Mouse (Mus musculus) CH12.LX (cell line): ENCODE data around the gene Rrp1. TPM values are rescaled to one million over a fixed set of nuclear protein-coding genes. Genes with fewer than 3 reads are reported as not detected.

Experiments used
- DNase-seq: peaks from one replicate; pipeline ENCODE4 v3.0.0-alpha.2; 2013; ENCODE audit errors: extremely low read depth
- H3K27ac ChIP-seq: 2 replicates; pipeline ENCODE4 v1.5.1; 2012; ENCODE audit warnings: low read depth, mild to moderate bottlenecking, control low read depth, moderate library complexity; ENCODE audit not compliant: insufficient read depth
- H3K27me3 ChIP-seq: replicated peaks from 2 replicates; pipeline ENCODE3; 2012; ENCODE audit warnings: inconsistent platforms
- H3K36me3 ChIP-seq, 2 experiments: replicated peaks in 1 of 2; 2 replicates each; pipeline versions ENCODE3 to v1.6.1; 2012; ENCODE audit warnings: inconsistent platforms in 1 of 2, low read length in 1 of 2, mild to moderate bottlenecking in 1 of 2, mixed read lengths in 1 of 2, moderate library complexity in 1 of 2; ENCODE audit not compliant: control insufficient read depth in 1 of 2, insufficient read depth in 1 of 2
- H3K4me1 ChIP-seq, 2 experiments: 2 replicates each; pipeline ENCODE4 v1.6.1; 2012; ENCODE audit warnings: inconsistent platforms in 1 of 2, moderate library complexity in 1 of 2; ENCODE audit not compliant: insufficient read depth in 2 of 2, control insufficient read depth in 1 of 2
- H3K4me2 ChIP-seq: 2 replicates; pipeline ENCODE4 v1.6.1; 2012; ENCODE audit warnings: low read depth, mild to moderate bottlenecking, control low read depth; ENCODE audit not compliant: poor library complexity, insufficient read depth, severe bottlenecking
- H3K4me3 ChIP-seq, 3 experiments: fragments of 150-350 bp in 1 of 3; sonication (generic) in 1 of 3; replicated peaks in 1 of 3; 2 replicates each; pipeline versions ENCODE3 to v1.5.1; 2011 to 2012; ENCODE audit warnings: low read depth in 2 of 3, low read length in 2 of 3, mild to moderate bottlenecking in 2 of 3, moderate library complexity in 2 of 3, control low read depth in 1 of 3, improper control_type of control experiment in 1 of 3, inconsistent platforms in 1 of 3, mixed read lengths in 1 of 3; ENCODE audit not compliant: poor library complexity in 1 of 3
- H3K79me2 ChIP-seq: replicated peaks from 2 replicates; pipeline ENCODE4 v1.6.1; 2012; ENCODE audit warnings: mild to moderate bottlenecking, moderate library complexity; ENCODE audit not compliant: control insufficient read depth, poor library complexity, insufficient read depth, severe bottlenecking; ENCODE audit errors: extremely low read depth
- H3K9ac ChIP-seq: 2 replicates; pipeline ENCODE4 v1.6.1; 2012; ENCODE audit warnings: low read depth, mild to moderate bottlenecking, control low read depth, moderate library complexity; ENCODE audit not compliant: insufficient read depth
- H3K9me3 ChIP-seq: replicated peaks from 2 replicates; pipeline ENCODE3; 2012; ENCODE audit warnings: low read length, inconsistent platforms, mixed read lengths
- BHLHE40 ChIP-seq: IDR thresholded peaks from 2 replicates; pipeline ENCODE4 v1.6.1; 2011; ENCODE audit warnings: mild to moderate bottlenecking, low read depth, low read length, improper control_type of control experiment
- CHD2 ChIP-seq: IDR thresholded peaks from 2 replicates; pipeline ENCODE4 v1.6.1; 2011; ENCODE audit warnings: low read length, improper control_type of control experiment
- CTCF ChIP-seq, 2 experiments: IDR thresholded peaks in 1 of 2; conservative IDR thresholded peaks in 1 of 2; 2 replicates each; pipeline ENCODE4 v1.5.1; 2011 to 2012; ENCODE audit warnings: low read depth in 2 of 2, low read length in 2 of 2, improper control_type of control experiment in 1 of 2, inconsistent platforms in 1 of 2, mild to moderate bottlenecking in 1 of 2, moderate library complexity in 1 of 2
- E2F4 ChIP-seq: IDR thresholded peaks from 2 replicates; pipeline ENCODE4 v1.6.1; 2011; ENCODE audit warnings: low read depth, low read length, improper control_type of control experiment; ENCODE audit not compliant: insufficient replicate concordance
- EP300 ChIP-seq: IDR thresholded peaks from 2 replicates; pipeline ENCODE4 v1.6.1; 2011; ENCODE audit warnings: low read length, improper control_type of control experiment
- HCFC1 ChIP-seq: IDR thresholded peaks from 2 replicates; pipeline ENCODE4 v1.6.1; 2012; ENCODE audit warnings: low read depth, mild to moderate bottlenecking, inconsistent platforms, low read length, improper control_type of control experiment
- IRF4 ChIP-seq: IDR thresholded peaks from 2 replicates; pipeline ENCODE4 v1.6.1; 2014; ENCODE audit warnings: low read depth, mild to moderate bottlenecking, inconsistent platforms, low read length, improper control_type of control experiment
- JUN ChIP-seq: IDR thresholded peaks from 2 replicates; pipeline ENCODE4 v1.6.1; 2011; ENCODE audit warnings: low read depth, mild to moderate bottlenecking, low read length, improper control_type of control experiment, moderate library complexity; ENCODE audit not compliant: insufficient read depth
- JUND ChIP-seq: conservative IDR thresholded peaks from 2 replicates; pipeline ENCODE4 v1.6.1; 2011; ENCODE audit warnings: low read depth, low read length, improper control_type of control experiment
- KAT2A ChIP-seq: IDR thresholded peaks from 2 replicates; pipeline ENCODE4 v1.6.1; 2012; ENCODE audit warnings: low read length, improper control_type of control experiment, inconsistent platforms; ENCODE audit not compliant: insufficient replicate concordance
- MAFK ChIP-seq: IDR thresholded peaks from 2 replicates; pipeline ENCODE4 v1.6.1; 2011; ENCODE audit warnings: low read length, improper control_type of control experiment; ENCODE audit not compliant: insufficient replicate concordance
- MEF2A ChIP-seq: IDR thresholded peaks from 2 replicates; pipeline ENCODE4 v1.6.1; 2014; ENCODE audit warnings: low read depth, mild to moderate bottlenecking, inconsistent platforms, low read length, improper control_type of control experiment, borderline replicate concordance
- NELFE ChIP-seq: IDR thresholded peaks from 2 replicates; pipeline ENCODE4 v1.6.1; 2011; ENCODE audit warnings: low read depth, low read length, improper control_type of control experiment
- NRF1 ChIP-seq: IDR thresholded peaks from 2 replicates; pipeline ENCODE4 v1.6.1; 2014; ENCODE audit warnings: low read depth, mild to moderate bottlenecking, inconsistent platforms, low read length, improper control_type of control experiment, moderate library complexity
- POLR2A ChIP-seq: IDR thresholded peaks from 2 replicates; pipeline ENCODE4 v1.6.1; 2011; ENCODE audit warnings: low read depth, mild to moderate bottlenecking, improper control_type of control experiment, low read length
- POLR2AphosphoS2 ChIP-seq: IDR thresholded peaks from 2 replicates; pipeline ENCODE4 v1.6.1; 2011; ENCODE audit warnings: low read depth, low read length, improper control_type of control experiment
- RAD21 ChIP-seq: IDR thresholded peaks from 2 replicates; pipeline ENCODE4 v1.6.1; 2011; ENCODE audit warnings: low read depth, mild to moderate bottlenecking, low read length, improper control_type of control experiment, moderate library complexity
- RCOR1 ChIP-seq: conservative IDR thresholded peaks from 2 replicates; pipeline ENCODE4 v1.6.1; 2012; ENCODE audit warnings: low read depth, mild to moderate bottlenecking, inconsistent platforms, low read length, improper control_type of control experiment
- SIN3A ChIP-seq: IDR thresholded peaks from 2 replicates; pipeline ENCODE4 v1.6.1; 2012; ENCODE audit warnings: low read length, improper control_type of control experiment, inconsistent platforms
- TBP ChIP-seq: conservative IDR thresholded peaks from 2 replicates; pipeline ENCODE4 v1.6.1; 2011; ENCODE audit warnings: low read depth, low read length, improper control_type of control experiment
- USF1 ChIP-seq: IDR thresholded peaks from 2 replicates; pipeline ENCODE4 v1.6.1; 2014; ENCODE audit warnings: low read depth, mild to moderate bottlenecking, inconsistent platforms, low read length, improper control_type of control experiment
- USF2 ChIP-seq: conservative IDR thresholded peaks from 2 replicates; pipeline ENCODE4 v1.6.1; 2011; ENCODE audit warnings: low read depth, low read length, improper control_type of control experiment
- ZKSCAN1 ChIP-seq: IDR thresholded peaks from 2 replicates; pipeline ENCODE4 v1.6.1; 2012; ENCODE audit warnings: low read depth, inconsistent platforms, low read length, improper control_type of control experiment, borderline replicate concordance
- ZMIZ1 ChIP-seq: IDR thresholded peaks from 2 replicates; pipeline ENCODE4 v1.6.1; 2012; ENCODE audit warnings: low read depth, mild to moderate bottlenecking, inconsistent platforms, low read length, improper control_type of control experiment
- ZNF384 ChIP-seq: IDR thresholded peaks from 2 replicates; pipeline ENCODE4 v1.6.1; 2012; ENCODE audit warnings: low read depth, low read length, improper control_type of control experiment, inconsistent platforms
- dilution Hi-C: fragments of 300-500 bp; cut with MboI; formaldehyde crosslinking; loops from 2 replicates; pipeline ENCODE4 v1.14.3; 2020; ENCODE audit warnings: low sequenced_read_pairs; ENCODE audit not compliant: extremely low pct_unique_long_range_greater_than_20kb, extremely low pct_ligation_motif_present
- in situ Hi-C: fragments of 300-500 bp; cut with MboI; formaldehyde crosslinking; loops from 3 replicates; pipeline ENCODE4 v1.14.3; 2019; ENCODE audit warnings: low sequenced_read_pairs, low pct_ligation_motif_present, low pct_unique_long_range_greater_than_20kb, mixed read lengths
- polyA plus RNA-seq: library from polyadenylated mRNA; unstranded; fragments of >175 nt; gene quantifications from 2 replicates; pipeline ENCODE4 v1.2.1, GENCODE M21; 2012; ENCODE audit warnings: low read depth; ENCODE audit not compliant: insufficient read length
- total RNA-seq, 2 experiments: library from RNA; depleted of rRNA; stranded (reverse); fragments of 300-350 nt in 1 of 2; fragments of >200 nt in 1 of 2; gene quantifications; 2 replicates each; pipeline ENCODE4 v1.2.3; 2012 to 2014

Gene Rrp1
- total and polyA plus RNA-seq, 3 experiments, result 138 to 327 (median 189) TPM

DNA sequence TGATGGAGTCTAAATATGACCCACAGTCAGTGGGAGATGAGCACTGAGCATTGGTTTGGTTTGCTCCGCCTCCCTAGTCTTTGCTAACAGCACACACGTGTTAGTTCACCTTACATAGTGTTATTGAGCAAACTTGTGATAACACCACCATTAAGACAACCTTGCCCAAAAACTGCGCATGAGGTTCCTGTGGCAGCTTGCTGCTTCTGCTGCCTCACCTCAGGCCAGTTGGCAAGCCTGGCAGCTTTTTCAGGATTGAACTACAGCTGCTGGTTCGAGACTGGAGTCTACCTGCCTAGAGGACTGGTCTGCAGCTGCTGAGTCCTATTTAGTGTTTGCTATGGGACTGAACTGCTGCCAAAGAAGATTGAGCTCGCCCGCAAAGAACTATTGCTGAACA lies 49.5 kb downstream of the Rrp1 start:
- TF ChIP-seq POLR2AphosphoS2, result no peak
- TF ChIP-seq JUN, result no peak
- TF ChIP-seq BHLHE40, result no peak
- no peak for TF ChIP-seq JUND
- no peak for TF ChIP-seq POLR2A
- in situ Hi-C loops, result no loop called here
- H3K4me1 ChIP-seq, result peaks cover 0 to 34% of the 10 kb centered on the region in 2 experiments; a peak in 2 of 4 replicates
- no peaks in the 10 kb centered on the region for H3K36me3 ChIP-seq
- no peaks in the 10 kb centered on the region for H3K9me3 ChIP-seq
- no peak overlapping the region for H3K4me2 ChIP-seq
- H3K27me3 ChIP-seq, result no peaks in the 10 kb centered on the region
- H3K79me2 ChIP-seq, result no peaks in the 10 kb centered on the region
- H3K9ac ChIP-seq, result no peak overlapping the region
- no peak overlapping the region for H3K27ac ChIP-seq
- H3K4me3 ChIP-seq, result no peak overlapping the region
- dilution Hi-C loops, result no loop called here
- no peak for DNase-seq

DNA sequence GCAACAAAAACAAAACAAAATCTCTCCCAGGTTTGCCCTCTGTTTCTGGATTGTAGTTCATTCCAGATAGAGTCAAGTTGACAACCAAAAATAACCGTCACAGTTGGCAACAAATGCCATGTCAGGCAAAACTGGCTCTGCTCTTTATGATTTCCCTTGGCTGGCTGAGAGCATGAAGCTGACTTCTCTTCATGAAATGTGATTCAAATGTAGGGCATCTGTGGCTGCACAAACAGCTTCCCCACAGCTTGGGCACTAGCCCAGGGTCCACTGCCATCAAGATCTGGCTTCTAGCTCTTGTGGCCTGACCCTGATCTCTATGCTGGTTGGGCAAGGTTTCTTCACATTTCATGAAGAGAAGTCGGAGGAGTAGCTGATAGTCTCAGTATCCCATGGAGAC lies 50.9 kb downstream of the Rrp1 start:
- H3K27me3 ChIP-seq, result no peaks in the 10 kb centered on the region
- H3K27ac ChIP-seq, result no peak overlapping the region
- H3K36me3 ChIP-seq, result no peaks in the 10 kb centered on the region
- H3K9me3 ChIP-seq, result no peaks in the 10 kb centered on the region
- no peak overlapping the region for H3K4me2 ChIP-seq
- H3K9ac ChIP-seq, result no peak overlapping the region
- dilution Hi-C loops, result no loop called here
- H3K79me2 ChIP-seq, result no peaks in the 10 kb centered on the region
- in situ Hi-C loops, result no loop called here
- DNase-seq, result no peak
- H3K4me1 ChIP-seq, result peaks cover 0 to 46% of the 10 kb centered on the region in 2 experiments; a peak in 2 of 4 replicates
- no peak overlapping the region for H3K4me3 ChIP-seq
- no peak for TF ChIP-seq USF2
- TF ChIP-seq MAFK, result no peak
- no peak for TF ChIP-seq TBP
- TF ChIP-seq NELFE, result no peak
- no peak for TF ChIP-seq EP300
- TF ChIP-seq CTCF (conservative IDR thresholded peaks at IDR 0.05 in 1 of 2, IDR thresholded peaks at IDR 0.05 in 1 of 2; ENCODE audit: low read depth in 2 of 2, low read length in 2 of 2), result no peak
- no peak for TF ChIP-seq ZNF384

- Histone ChIP-seq H3K4me3 (no peak overlapping the region), H3K4me2 (no peak overlapping the region), H3K9me3 (peaks cover 2% of the 10 kb centered on the region), H3K27ac (no peak overlapping the region), H3K79me2 (no peaks in the 10 kb centered on the region), H3K9ac (no peak overlapping the region), H3K36me3 (no peaks in the 10 kb centered on the region), H3K27me3 (no peaks in the 10 kb centered on the region), H3K4me1 (peaks cover 4 to 49% of the 10 kb centered on the region in 2 experiments; a peak in 3 of 4 replicates)
- DNase-seq, result peak; percentile 34
- dilution Hi-C loops (no loop called here), in situ Hi-C loops (no loop called here)
- TF ChIP-seq ZMIZ1 (no peak), HCFC1 (no peak), ZKSCAN1 (no peak), E2F4 (no peak), CHD2 (no peak), IRF4 (no peak), CTCF (conservative IDR thresholded peaks at IDR 0.05 in 1 of 2, IDR thresholded peaks at IDR 0.05 in 1 of 2; ENCODE audit: low read depth in 2 of 2, low read length in 2 of 2) (no peak), NRF1 (no peak), MEF2A (no peak), MAFK (no peak), KAT2A (no peak), TBP (no peak), USF1 (no peak), RAD21 (no peak), RCOR1 (no peak), SIN3A (no peak)
These were observed 52.5 kb downstream of the Rrp1 start for GRCm38 (mm10) chr10:78360290-78360711.
